Mouse (Mus musculus) hindbrain, embryonic 16.5 days (tissue): ENCODE data around the gene Sdccag8. TPM values are rescaled to one million over a fixed set of nuclear protein-coding genes. Genes with fewer than 3 reads are reported as not detected.

Experiments
- ATAC-seq: fragments of 200-750 bp; cut with Nextera tagmentation; 2 replicates; pipeline ENCODE4 v1.8.0; 2017; ENCODE audit warnings: moderate TSS enrichment, moderate library complexity
- H3K27ac ChIP-seq: fragments of 300-500 bp; sonication (generic); 2 replicates; pipeline ENCODE4 v1.5.1; 2014; ENCODE audit warnings: low read depth, mild to moderate bottlenecking, control low read depth, low read length, moderate library complexity
- H3K27me3 ChIP-seq: fragments of 300-500 bp; sonication (generic); replicated peaks from 2 replicates; pipeline ENCODE4 v1.6.1; 2014; ENCODE audit warnings: low read length; ENCODE audit not compliant: control insufficient read depth, insufficient read depth
- H3K36me3 ChIP-seq: fragments of 300-500 bp; sonication (generic); 2 replicates; pipeline ENCODE4 v1.6.1; 2014; ENCODE audit warnings: mild to moderate bottlenecking, low read length, moderate library complexity, mixed read lengths; ENCODE audit not compliant: control insufficient read depth, insufficient read depth
- H3K4me1 ChIP-seq: fragments of 300-500 bp; sonication (generic); 2 replicates; pipeline ENCODE4 v1.6.1; 2014; ENCODE audit warnings: low read depth, low read length; ENCODE audit not compliant: control insufficient read depth, insufficient read depth
- H3K4me2 ChIP-seq: fragments of 300-500 bp; sonication (generic); 2 replicates; pipeline ENCODE4 v1.6.1; 2014; ENCODE audit warnings: mild to moderate bottlenecking, low read length, control low read depth, moderate library complexity
- H3K4me3 ChIP-seq: fragments of 300-500 bp; sonication (generic); 2 replicates; pipeline ENCODE4 v1.5.1; 2014; ENCODE audit warnings: mild to moderate bottlenecking, low read length, control low read depth, moderate library complexity
- H3K9ac ChIP-seq: fragments of 300-500 bp; sonication (generic); 2 replicates; pipeline ENCODE4 v1.6.1; 2014; ENCODE audit warnings: low read depth, mild to moderate bottlenecking, control low read depth, low read length, moderate library complexity
- H3K9me3 ChIP-seq: fragments of 300-500 bp; sonication (generic); 2 replicates; pipeline ENCODE4 v1.6.1; 2014; ENCODE audit warnings: mild to moderate bottlenecking, low read length, moderate library complexity; ENCODE audit not compliant: control insufficient read depth
- WGBS: fragments of 180-500 bp; shearing (Covaris S2); extraction: QIAGEN DNeasy Blood & Tissue Kit; methylation state at CpG from one replicate; pipeline ENCODE4 v1.1.7; 2014; 5-methylcytosine and 5-hydroxymethylcytosine counted together
- polyA plus RNA-seq: library from polyadenylated mRNA; unstranded; fragments of >200 nt; fragmentation: Nextera tagmentation; extraction: Ambion mirVana; gene quantifications from 2 replicates; pipeline ENCODE4 v1.2.1, GENCODE M21; 2015

Gene Sdccag8
- polyA plus RNA-seq, 1 experiment from 2014 or later: 25.8 TPM

DNA sequence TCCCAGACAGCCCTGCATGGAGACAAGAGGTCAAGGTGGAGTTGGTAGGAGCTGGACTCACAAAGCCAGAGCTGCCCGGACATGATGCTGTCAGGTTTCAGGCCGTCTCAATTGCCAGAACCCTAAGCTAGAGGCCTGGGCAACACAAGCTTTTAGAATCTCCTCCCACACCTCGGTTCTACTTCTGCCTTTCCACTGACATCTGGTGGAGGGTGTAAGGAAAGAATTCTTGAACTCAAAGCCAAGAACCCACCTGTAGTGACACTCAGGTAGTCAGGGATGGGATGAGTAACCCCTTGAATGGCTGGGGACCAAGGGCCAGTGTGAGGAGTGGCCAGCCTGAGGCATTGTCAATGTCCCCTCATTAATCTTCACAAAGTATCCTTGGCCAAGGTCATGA is 208.3 kb downstream of the Sdccag8 start:
- H3K36me3 ChIP-seq: peaks cover 11% of the 10 kb centered on the region; the same call in 1 of the 2 replicates
- no peaks in the 10 kb centered on the region for H3K4me1 ChIP-seq
- H3K4me2 ChIP-seq: no peak overlapping the region
- H3K27me3 ChIP-seq: no peaks in the 10 kb centered on the region
- 66% methylated on average over 3 of the region's 3 CpGs for WGBS
- H3K9ac ChIP-seq: no peak overlapping the region
- no peak for ATAC-seq
- H3K27ac ChIP-seq: no peak overlapping the region
- no peak overlapping the region for H3K4me3 ChIP-seq
- no peaks in the 10 kb centered on the region for H3K9me3 ChIP-seq

DNA sequence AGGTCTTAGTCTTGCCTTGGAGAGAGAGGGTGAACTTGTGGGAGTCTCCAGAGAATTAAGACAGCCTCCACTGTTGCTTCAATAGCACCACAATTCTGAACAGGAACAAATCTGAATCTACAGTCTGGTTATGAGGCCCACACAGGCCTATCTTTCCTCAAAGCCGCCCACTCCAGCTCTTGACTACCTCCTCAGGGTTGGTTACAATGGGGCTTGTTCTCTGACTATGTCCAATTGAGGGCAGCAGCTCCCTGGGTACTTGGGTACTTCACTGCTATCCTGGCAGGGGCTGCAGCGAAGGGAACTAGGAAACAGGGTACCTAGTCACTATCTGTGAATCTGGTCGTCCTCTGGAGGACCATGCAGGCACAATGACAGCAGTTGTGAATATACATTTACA is 213.2 kb downstream of the Sdccag8 start:
- 87% methylated on average over 3 of the region's 3 CpGs for WGBS
- Histone ChIP-seq H3K27ac (no peak overlapping the region), H3K4me1 (no peaks in the 10 kb centered on the region)

DNA sequence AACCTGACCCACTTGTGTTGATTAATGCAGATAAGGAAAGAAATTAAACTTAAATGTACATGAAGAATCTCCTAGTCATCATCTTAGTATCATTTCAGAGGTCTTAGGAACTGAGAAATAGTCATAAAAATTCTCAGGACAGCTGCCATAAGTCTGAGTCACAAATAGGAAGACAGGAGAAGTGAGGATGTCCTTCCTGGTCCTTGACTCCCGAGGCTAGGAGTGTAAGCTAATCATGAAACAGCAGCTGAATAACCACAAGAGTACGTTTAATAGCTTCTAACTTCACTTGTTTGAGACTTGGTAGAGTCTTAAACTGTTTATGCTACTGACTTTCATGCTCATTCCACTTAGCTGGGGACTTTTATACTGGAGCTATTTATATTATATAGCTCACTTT is 214.6 kb downstream of the Sdccag8 start:
- Histone ChIP-seq H3K4me2 (no peak overlapping the region), H3K36me3 (peaks cover 2% of the 10 kb centered on the region; the same call in 1 of the 2 replicates), H3K4me3 (no peak overlapping the region), H3K9me3 (no peaks in the 10 kb centered on the region), H3K4me1 (no peaks in the 10 kb centered on the region), H3K27ac (no peak overlapping the region), H3K27me3 (no peaks in the 10 kb centered on the region), H3K9ac (no peak overlapping the region)
- ATAC-seq: no peak
- 92% methylated on average over 2 of the region's 2 CpGs for WGBS

More for the DNA sequence above, 213.2 kb downstream of the Sdccag8 start:
- no peaks in the 10 kb centered on the region for H3K9me3 ChIP-seq
- no peaks in the 10 kb centered on the region for H3K27me3 ChIP-seq
- H3K36me3 ChIP-seq: peaks cover 7% of the 10 kb centered on the region; the same call in 1 of the 2 replicates
- no peak overlapping the region for H3K4me2 ChIP-seq
- ATAC-seq: no peak
- no peak overlapping the region for H3K4me3 ChIP-seq
- no peak overlapping the region for H3K9ac ChIP-seq

DNA sequence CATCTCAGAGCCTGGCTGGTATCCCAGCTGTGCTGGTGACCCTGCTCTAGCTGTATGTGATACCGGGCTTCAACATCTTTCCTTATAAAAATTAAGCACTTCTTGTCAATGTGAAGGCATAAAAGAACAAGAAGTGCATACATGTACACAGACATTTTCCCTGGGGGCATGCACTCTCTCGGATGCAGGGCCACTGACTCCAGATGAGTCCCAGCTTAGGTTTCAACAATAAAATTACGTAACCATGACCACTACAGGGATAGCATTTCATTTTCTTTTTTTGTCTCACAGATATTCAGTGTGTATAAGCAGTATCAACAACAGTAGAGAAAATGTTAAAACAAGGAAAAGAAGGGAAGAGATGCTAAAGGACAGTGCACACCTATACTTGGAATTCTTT is 216.2 kb downstream of the Sdccag8 start:
- H3K9ac ChIP-seq: no peak overlapping the region
- ATAC-seq: no peak
- H3K4me2 ChIP-seq: no peak overlapping the region

DNA sequence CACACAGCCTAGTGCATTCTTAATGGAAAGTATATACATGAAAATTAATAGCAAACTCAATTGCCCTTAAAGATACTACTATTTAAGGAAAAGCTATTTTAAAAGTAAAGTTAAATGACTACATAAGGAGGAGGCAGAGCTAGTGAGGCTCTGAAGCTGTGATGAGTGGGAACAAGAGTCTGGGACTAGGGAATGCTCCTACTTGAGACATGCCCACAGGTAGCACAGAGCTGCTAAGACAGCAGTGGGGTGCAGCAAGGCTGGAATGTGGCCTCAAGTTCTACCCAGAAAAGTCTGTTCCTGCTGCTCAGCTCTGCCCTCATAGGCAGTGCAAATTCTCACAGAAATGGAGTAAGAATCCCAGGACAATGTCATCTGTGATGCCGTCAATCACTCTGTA is 216.7 kb downstream of the Sdccag8 start:
- Histone ChIP-seq H3K4me3 (no peak overlapping the region), H3K27ac (no peak overlapping the region), H3K9me3 (no peaks in the 10 kb centered on the region), H3K36me3 (no peaks in the 10 kb centered on the region), H3K9ac (no peak overlapping the region), H3K27me3 (no peaks in the 10 kb centered on the region), H3K4me2 (no peak overlapping the region), H3K4me1 (no peaks in the 10 kb centered on the region)
- 100% methylated on average over 1 of the region's 1 CpGs for WGBS
- no peak for ATAC-seq

More for the DNA sequence above, 216.2 kb downstream of the Sdccag8 start:
- H3K36me3 ChIP-seq: no peaks in the 10 kb centered on the region
- no peak overlapping the region for H3K4me3 ChIP-seq
- no peaks in the 10 kb centered on the region for H3K27me3 ChIP-seq
- H3K9me3 ChIP-seq: no peaks in the 10 kb centered on the region
- H3K4me1 ChIP-seq: no peaks in the 10 kb centered on the region
- no peak overlapping the region for H3K27ac ChIP-seq
- 60% methylated on average over 3 of the region's 3 CpGs for WGBS

DNA sequence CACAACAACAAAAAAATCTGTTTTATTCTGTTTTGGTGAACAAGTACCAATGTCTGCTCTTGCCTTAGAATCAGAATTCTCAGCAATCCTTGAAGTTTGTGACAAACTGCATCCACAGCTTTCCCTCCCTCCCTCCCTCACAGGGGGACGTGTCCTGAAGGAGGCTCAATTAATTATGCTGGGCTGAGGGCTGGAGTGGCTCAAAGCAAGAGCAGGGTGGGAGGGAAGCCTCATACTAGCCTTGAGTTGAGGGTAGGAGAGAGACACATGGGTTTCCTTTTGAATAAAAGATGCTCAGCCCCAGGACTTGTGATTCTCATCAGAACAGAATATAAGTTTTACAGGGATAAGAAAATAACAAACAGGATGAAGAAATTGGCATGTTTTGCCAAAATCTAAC is 217.8 kb downstream of the Sdccag8 start:
- ATAC-seq: 0 out of 2 replicates have a peak, but pooled peaks have one; percentile 38
- Histone ChIP-seq H3K4me3 (no peak overlapping the region), H3K9ac (no peak overlapping the region), H3K36me3 (no peaks in the 10 kb centered on the region), H3K27ac (no peak overlapping the region), H3K4me2 (no peak overlapping the region), H3K27me3 (no peaks in the 10 kb centered on the region), H3K4me1 (no peaks in the 10 kb centered on the region), H3K9me3 (no peaks in the 10 kb centered on the region)
- WGBS: 14% methylated on average over 1 of the region's 1 CpGs

GRCm38 (mm10) chr1:177035460-177035859 is 221.0 kb downstream of the Sdccag8 start:
- H3K27me3 ChIP-seq: no peaks in the 10 kb centered on the region
- no peaks in the 10 kb centered on the region for H3K9me3 ChIP-seq
- H3K9ac ChIP-seq: no peak overlapping the region
- no peak for ATAC-seq
- no peak overlapping the region for H3K4me3 ChIP-seq
- no peaks in the 10 kb centered on the region for H3K36me3 ChIP-seq
- H3K4me2 ChIP-seq: no peak overlapping the region
- no peaks in the 10 kb centered on the region for H3K4me1 ChIP-seq
- H3K27ac ChIP-seq: no peak overlapping the region
- 70% methylated on average over 2 of the region's 2 CpGs for WGBS

GRCm38 (mm10) chr1:177038383-177038782 is 223.9 kb downstream of the Sdccag8 start:
- WGBS: 30% methylated on average over 2 of the region's 2 CpGs
- ATAC-seq: no peak

DNA sequence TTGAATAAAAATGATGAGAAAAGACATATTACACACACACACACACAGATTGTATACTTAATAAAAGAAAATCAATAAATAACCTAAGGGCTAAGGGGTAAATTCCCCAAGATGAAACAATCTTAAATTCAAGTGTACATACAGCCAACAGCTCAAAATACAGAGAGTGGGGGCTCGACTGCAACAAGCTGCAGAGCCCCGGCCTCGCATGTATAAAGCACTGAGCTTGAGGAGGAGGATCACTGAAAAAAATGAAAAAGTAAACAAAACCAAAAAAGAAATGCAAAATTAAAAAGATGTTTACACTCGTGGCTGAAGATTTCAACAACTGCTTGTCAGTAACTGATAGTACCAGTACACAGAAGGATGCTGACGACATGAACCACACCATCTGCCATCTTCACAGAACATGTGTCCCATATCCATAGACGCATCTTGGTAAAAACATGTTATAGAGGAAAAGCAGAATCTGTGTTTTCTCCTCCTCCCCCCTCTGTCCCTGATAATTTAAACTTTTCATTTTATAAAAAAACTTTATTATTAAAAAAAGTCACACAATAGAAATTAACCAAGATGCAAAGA is 224.7 kb downstream of the Sdccag8 start:
- H3K4me2 ChIP-seq: no peak overlapping the region
- H3K4me3 ChIP-seq: no peak overlapping the region
- H3K36me3 ChIP-seq: no peaks in the 10 kb centered on the region
- no peaks in the 10 kb centered on the region for H3K4me1 ChIP-seq
- WGBS: 64% methylated on average over 6 of the region's 6 CpGs
- H3K27me3 ChIP-seq: no peaks in the 10 kb centered on the region
- no peaks in the 10 kb centered on the region for H3K9me3 ChIP-seq
- ATAC-seq: no peak
- H3K9ac ChIP-seq: no peak overlapping the region
- H3K27ac ChIP-seq: no peak overlapping the region

More at GRCm38 (mm10) chr1:177038383-177038782, 223.9 kb downstream of the Sdccag8 start:
- H3K4me1 ChIP-seq: no peaks in the 10 kb centered on the region
- H3K4me2 ChIP-seq: no peak overlapping the region
- no peaks in the 10 kb centered on the region for H3K36me3 ChIP-seq
- no peak overlapping the region for H3K4me3 ChIP-seq
- no peaks in the 10 kb centered on the region for H3K27me3 ChIP-seq
- no peaks in the 10 kb centered on the region for H3K9me3 ChIP-seq
- H3K9ac ChIP-seq: no peak overlapping the region
- no peak overlapping the region for H3K27ac ChIP-seq
